Mouse (Mus musculus) intestine, postnatal 0 days (tissue): ENCODE results near the gene Rab34. TPM values are rescaled to one million over a fixed set of nuclear protein-coding genes. Genes with fewer than 3 reads are reported as not detected.
A peak's percentile ranks its signal among the peaks of the same experiment; 100 is the strongest.

Experiments used
- ATAC-seq: fragments of 200-750 bp; cut with Nextera tagmentation; 2 replicates; pipeline ENCODE4 v1.8.0; 2017; ENCODE audit warnings: mild to moderate bottlenecking, moderate TSS enrichment, moderate library complexity
- H3K27ac ChIP-seq: fragments of 300-500 bp; sonication (generic); 2 replicates; pipeline ENCODE4 v1.5.1; 2014; ENCODE audit warnings: mild to moderate bottlenecking, low read depth, low read length, moderate library complexity
- H3K27me3 ChIP-seq: fragments of 300-500 bp; sonication (generic); replicated peaks from 2 replicates; pipeline ENCODE4 v1.6.1; 2014; ENCODE audit warnings: low read length, mixed read lengths; ENCODE audit not compliant: control insufficient read depth, insufficient read depth
- H3K36me3 ChIP-seq: fragments of 300-500 bp; sonication (generic); 2 replicates; pipeline ENCODE4 v1.6.1; 2014; ENCODE audit warnings: mild to moderate bottlenecking, moderate library complexity; ENCODE audit not compliant: control insufficient read depth, insufficient read depth
- H3K4me1 ChIP-seq: fragments of 300-500 bp; sonication (generic); replicated peaks from 2 replicates; pipeline ENCODE4 v1.6.1; 2014; ENCODE audit warnings: antibody characterized with exemption, low read length, mixed read lengths; ENCODE audit not compliant: control insufficient read depth, insufficient read depth
- H3K4me2 ChIP-seq: fragments of 300-500 bp; sonication (generic); replicated peaks from 2 replicates; pipeline ENCODE4 v1.6.1; 2014; ENCODE audit warnings: low read depth, mild to moderate bottlenecking, moderate library complexity
- H3K4me3 ChIP-seq: fragments of 300-500 bp; sonication (generic); 2 replicates; pipeline ENCODE4 v1.5.1; 2014; ENCODE audit warnings: low read depth, low read length
- H3K9ac ChIP-seq: fragments of 300-500 bp; sonication (generic); 2 replicates; pipeline ENCODE4 v1.6.1; 2014; ENCODE audit warnings: mild to moderate bottlenecking, low read depth, low read length
- H3K9me3 ChIP-seq: fragments of 300-500 bp; sonication (generic); 2 replicates; pipeline ENCODE4 v1.6.1; 2016; ENCODE audit warnings: mixed run types; ENCODE audit not compliant: control insufficient read depth
- CTCF ChIP-seq: sonication (generic); IDR thresholded peaks from 2 replicates; pipeline ENCODE4 v1.5.1; 2016; ENCODE audit warnings: low read depth, mild to moderate bottlenecking, control low read depth, antibody characterized with exemption, moderate library complexity
- WGBS: fragments of 180-500 bp; shearing (Covaris S2); extraction: QIAGEN DNeasy Blood & Tissue Kit; methylation state at CpG from one replicate; pipeline ENCODE4 v1.1.7; 2014; 5-methylcytosine and 5-hydroxymethylcytosine counted together
- polyA plus RNA-seq: library from polyadenylated mRNA; unstranded; fragments of >200 nt; fragmentation: Nextera tagmentation; extraction: Ambion mirVana; gene quantifications from 2 replicates; pipeline ENCODE4 v1.2.1, GENCODE M21; 2015

Rab34 gene
- polyA plus RNA-seq, 1 experiment from 2014 or later, result 33.9 TPM

GRCm38 (mm10) chr11:78163681-78164603 is 24.3 kb upstream of the Rab34 start:
- ATAC-seq, result no peak
- under 1% methylated on average over 22 of the region's 22 CpGs for WGBS
- Histone ChIP-seq H3K36me3 (peaks cover 30% of the 10 kb centered on the region), H3K27me3 (no peaks in the 10 kb centered on the region), H3K4me1 (peaks cover 14% of the 10 kb centered on the region; the same call in 1 of the 2 replicates), H3K27ac (peak overlapping the region; percentile 97), H3K4me2 (peak overlapping the region; percentile 89), H3K9me3 (no peaks in the 10 kb centered on the region), H3K4me3 (peak overlapping the region; percentile 88), H3K9ac (peak overlapping the region; percentile 88)
- no peak for TF ChIP-seq CTCF

DNA sequence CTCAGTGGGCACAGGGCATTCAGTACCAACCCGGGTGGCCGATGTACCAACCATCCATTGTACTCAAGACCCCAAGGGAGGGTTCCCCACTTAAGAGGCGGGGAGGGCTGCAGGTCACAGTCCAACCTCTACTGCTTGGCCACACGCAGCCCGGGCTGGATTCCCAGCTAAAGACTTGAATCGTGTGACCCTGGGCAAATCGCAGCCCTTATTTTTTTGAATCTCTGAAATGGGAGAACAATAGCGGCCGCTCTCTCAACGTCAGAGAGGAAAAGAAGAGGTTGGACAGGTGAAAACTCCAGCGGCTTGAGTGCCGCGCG is 23.7 kb upstream of the Rab34 start:
- no peaks in the 10 kb centered on the region for H3K27me3 ChIP-seq
- peak overlapping the region; percentile 88 for H3K9ac ChIP-seq
- WGBS, result under 1% methylated on average over 14 of the region's 14 CpGs
- H3K4me2 ChIP-seq, result peak overlapping the region; percentile 89
- ATAC-seq, result no peak
- TF ChIP-seq CTCF, result no peak
- no peaks in the 10 kb centered on the region for H3K9me3 ChIP-seq
- peak overlapping the region; percentile 97 for H3K27ac ChIP-seq
- H3K36me3 ChIP-seq, result peaks cover 27% of the 10 kb centered on the region
- peak overlapping the region; percentile 88 for H3K4me3 ChIP-seq
- H3K4me1 ChIP-seq, result peaks cover 14% of the 10 kb centered on the region; the same call in 1 of the 2 replicates

- peak within 1 kb of the TSS; percentile 88 for H3K4me3 ChIP-seq
- peak; percentile 74 for ATAC-seq
- H3K4me1 ChIP-seq, result peaks cover 14% of the 10 kb centered on the region; the same call in 1 of the 2 replicates
- H3K27me3 ChIP-seq, result no peaks in the 10 kb centered on the region
- H3K36me3 ChIP-seq, result peaks cover 21% of the 10 kb centered on the region
- H3K9ac ChIP-seq, result peak within 1 kb of the TSS; percentile 88
- H3K27ac ChIP-seq, result peak within 1 kb of the TSS; percentile 97
- under 1% methylated on average over 65 of the region's 78 CpGs for WGBS
- no peaks in the 10 kb centered on the region for H3K9me3 ChIP-seq
- peak; percentile 51 for TF ChIP-seq CTCF
- peak within 1 kb of the TSS; percentile 89 for H3K4me2 ChIP-seq
These were observed 23.1 kb upstream of the Rab34 start, which contains the start of gene Traf4 for GRCm38 (mm10) chr11:78164924-78165760. Gene Traf4 (minus strand): TSS chr11:78165589.

DNA sequence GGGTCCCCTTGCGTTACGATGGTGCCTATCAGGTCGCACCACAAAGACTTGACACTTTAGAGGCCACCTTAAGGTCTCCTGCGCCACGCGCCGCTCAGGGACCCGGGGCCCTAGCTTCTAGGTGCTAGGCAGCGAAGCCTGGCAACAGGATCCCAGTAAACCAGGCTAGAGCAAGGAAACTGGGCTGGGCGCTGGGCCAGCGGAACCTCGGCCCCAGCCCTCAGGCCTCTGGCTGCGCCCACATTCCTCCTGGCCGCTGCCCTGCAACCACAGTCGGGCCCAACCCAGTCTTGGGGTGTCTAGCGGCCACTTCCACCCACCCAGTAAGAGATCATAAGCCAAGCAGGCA is 22.5 kb upstream of the Rab34 start:
- Histone ChIP-seq H3K27ac (peak overlapping the region; percentile 97), H3K9ac (peak overlapping the region; percentile 88), H3K9me3 (no peaks in the 10 kb centered on the region), H3K4me1 (peaks cover 14% of the 10 kb centered on the region; the same call in 1 of the 2 replicates), H3K27me3 (no peaks in the 10 kb centered on the region), H3K4me2 (peak overlapping the region; percentile 89), H3K36me3 (peaks cover 15% of the 10 kb centered on the region), H3K4me3 (peak overlapping the region; percentile 88)
- no peak for TF ChIP-seq CTCF
- peak; percentile 50 for ATAC-seq
- WGBS, result 3% methylated on average over 16 of the region's 16 CpGs

DNA sequence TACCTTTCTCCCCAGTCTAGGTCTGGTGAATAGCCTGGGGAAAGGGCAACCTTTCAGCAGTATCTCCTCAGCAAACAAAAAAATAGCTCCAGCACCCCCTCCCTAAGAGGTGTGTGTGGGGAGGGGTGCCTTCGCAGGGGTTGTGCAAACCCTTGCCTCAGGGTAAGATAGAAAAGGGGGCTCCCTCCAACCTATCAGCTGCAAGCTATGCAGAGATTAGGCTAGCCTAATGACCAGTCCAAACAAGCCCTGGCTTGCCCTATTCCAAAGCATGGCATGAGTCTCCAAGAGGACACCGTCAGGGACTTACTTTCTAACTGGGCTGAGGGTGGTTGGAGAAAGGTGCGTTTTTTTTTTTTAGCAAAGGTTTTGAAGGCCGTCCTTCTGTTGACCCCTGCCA is 22.1 kb upstream of the Rab34 start:
- WGBS, result 34% methylated on average over 4 of the region's 4 CpGs
- ATAC-seq, result no peak
- H3K4me1 ChIP-seq, result peaks cover 14% of the 10 kb centered on the region; the same call in 1 of the 2 replicates
- H3K9me3 ChIP-seq, result no peaks in the 10 kb centered on the region
- H3K9ac ChIP-seq, result peak overlapping the region; percentile 88; the same call in 1 of the 2 replicates
- H3K27ac ChIP-seq, result peak overlapping the region; percentile 97
- peak overlapping the region; percentile 89 for H3K4me2 ChIP-seq
- no peak for TF ChIP-seq CTCF
- no peaks in the 10 kb centered on the region for H3K27me3 ChIP-seq
- H3K4me3 ChIP-seq, result peak overlapping the region; percentile 88; the same call in 1 of the 2 replicates
- H3K36me3 ChIP-seq, result peaks cover 14% of the 10 kb centered on the region

- Histone ChIP-seq H3K9ac (no peak overlapping the region), H3K27ac (peak overlapping the region; percentile 97), H3K4me1 (peaks cover 14% of the 10 kb centered on the region; the same call in 1 of the 2 replicates), H3K4me3 (no peak overlapping the region), H3K9me3 (no peaks in the 10 kb centered on the region), H3K36me3 (0 out of 2 replicates have a peak, but pooled peaks cover 10% of the 10 kb centered on the region), H3K4me2 (peak overlapping the region; percentile 89; the same call in 1 of the 2 replicates), H3K27me3 (no peaks in the 10 kb centered on the region)
- no peak for ATAC-seq
- WGBS, result 58% methylated on average over 6 of the region's 6 CpGs
- TF ChIP-seq CTCF, result no peak
These were observed 21.6 kb upstream of the Rab34 start for GRCm38 (mm10) chr11:78166640-78167039.
